Mouse (Mus musculus): Measurements from ENCODE around the gene Cdc42bpa.

Gene Cdc42bpa

DNA sequence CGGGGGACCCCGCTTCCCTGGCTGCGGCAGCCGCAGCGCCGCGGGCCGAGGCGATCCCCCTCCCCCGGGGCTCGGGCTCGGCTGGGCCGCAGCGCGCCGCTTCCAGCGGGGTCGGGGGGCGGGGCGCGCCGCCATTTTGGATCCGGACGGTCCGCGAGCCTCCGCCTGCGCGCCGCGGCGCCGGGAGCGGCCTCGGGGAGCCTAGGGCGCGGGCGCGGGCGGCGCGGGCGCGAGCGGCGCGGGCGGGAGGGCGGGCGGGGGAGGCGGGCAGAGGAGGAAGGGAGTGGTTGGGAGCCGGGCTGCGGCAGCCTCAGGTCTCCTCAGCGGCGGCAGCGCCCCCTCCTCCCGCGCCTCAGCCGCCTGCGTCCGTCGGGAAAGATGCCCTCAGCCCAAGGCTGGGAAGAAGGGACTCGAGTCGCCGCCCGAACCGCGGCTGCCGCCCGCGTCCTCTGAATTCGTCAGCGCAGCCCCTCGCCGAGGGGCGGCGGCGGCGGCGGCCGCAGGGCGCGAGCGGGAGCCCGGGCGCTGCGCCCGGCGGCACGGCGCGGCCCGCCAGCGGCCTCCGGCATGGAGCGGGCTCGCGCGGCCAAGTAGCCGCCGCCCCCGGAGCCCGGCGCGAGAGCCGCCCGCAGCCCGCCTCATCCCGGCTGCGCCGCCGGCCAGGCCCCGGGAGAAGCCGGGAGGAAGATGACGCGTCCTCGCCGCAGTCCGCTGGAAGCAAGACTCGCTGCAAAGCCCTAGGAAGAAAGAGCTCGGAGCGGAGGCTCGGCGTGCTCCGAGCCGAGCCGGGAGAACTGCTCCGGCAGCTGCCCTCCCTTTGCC lies at the start of gene Cdc42bpa:
Gene Cdc42bpa (plus strand): TSS at position 752 of the 822 bp plus-strand sequence.
- DNase-seq = peak; percentile 91 to 93

DNA sequence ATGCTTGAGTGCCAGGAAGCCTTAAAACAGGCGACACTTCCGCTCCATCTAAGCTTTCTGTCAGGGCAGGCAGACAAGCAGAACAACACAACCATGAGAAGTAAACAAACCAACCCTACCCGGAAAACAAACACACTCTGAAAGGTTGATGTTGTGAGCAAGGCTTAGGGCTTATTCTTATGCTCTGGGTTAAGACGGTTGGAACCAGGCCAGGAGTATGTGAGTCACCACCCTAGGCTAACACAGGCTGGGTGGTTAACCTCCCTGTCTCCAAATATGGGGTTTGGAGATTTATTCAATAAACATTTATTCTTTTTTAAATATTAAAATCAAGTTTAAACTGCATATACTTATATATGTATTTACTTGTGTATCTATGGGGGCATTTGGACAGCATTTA lies 46.8 kb upstream of the Cdc42bpa start:
- peak; percentile 30 to 34 for DNase-seq

DNA sequence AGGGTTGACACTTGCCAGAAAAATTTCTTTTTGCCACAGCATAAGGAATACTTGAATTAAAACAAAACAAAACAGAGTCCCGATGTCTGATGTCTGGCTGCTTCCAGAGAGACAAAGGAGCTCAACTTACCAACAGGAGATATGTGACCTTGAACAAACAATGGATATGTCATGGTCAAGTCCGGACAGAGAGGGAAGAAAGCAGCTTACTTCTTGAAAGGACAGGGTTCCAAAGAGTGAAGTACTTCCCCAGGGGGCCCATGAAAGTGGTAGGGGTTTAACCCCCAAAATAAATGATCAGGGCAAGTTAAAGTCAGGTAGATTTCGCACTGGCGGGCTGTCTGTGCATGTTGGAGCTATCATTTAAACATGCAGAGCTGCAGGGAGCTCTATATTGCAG lies 43.2 kb upstream of the Cdc42bpa start:
- DNase-seq = no peak

DNA sequence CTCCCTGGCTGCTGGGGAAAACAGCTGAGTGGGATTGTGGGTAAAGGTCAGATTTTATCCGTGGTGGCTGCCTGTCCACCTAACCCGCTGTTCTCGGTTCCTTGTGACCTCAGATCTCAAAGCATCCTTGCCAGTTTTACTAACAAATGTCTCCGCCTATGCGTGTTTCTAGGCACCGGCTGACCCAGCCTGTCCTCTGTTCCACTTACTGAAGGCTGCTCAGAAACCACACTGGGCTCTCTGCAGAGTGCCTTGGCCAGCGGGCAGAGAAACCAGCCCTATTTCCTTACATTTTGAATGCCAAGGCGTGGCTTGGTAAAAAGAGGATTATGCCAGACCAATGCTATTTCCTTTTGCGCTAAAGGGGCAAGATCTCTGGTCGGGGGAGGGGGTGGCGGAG lies 42.8 kb upstream of the Cdc42bpa start:
- peak in 1 of 2 experiments; percentile 8 for DNase-seq

DNA sequence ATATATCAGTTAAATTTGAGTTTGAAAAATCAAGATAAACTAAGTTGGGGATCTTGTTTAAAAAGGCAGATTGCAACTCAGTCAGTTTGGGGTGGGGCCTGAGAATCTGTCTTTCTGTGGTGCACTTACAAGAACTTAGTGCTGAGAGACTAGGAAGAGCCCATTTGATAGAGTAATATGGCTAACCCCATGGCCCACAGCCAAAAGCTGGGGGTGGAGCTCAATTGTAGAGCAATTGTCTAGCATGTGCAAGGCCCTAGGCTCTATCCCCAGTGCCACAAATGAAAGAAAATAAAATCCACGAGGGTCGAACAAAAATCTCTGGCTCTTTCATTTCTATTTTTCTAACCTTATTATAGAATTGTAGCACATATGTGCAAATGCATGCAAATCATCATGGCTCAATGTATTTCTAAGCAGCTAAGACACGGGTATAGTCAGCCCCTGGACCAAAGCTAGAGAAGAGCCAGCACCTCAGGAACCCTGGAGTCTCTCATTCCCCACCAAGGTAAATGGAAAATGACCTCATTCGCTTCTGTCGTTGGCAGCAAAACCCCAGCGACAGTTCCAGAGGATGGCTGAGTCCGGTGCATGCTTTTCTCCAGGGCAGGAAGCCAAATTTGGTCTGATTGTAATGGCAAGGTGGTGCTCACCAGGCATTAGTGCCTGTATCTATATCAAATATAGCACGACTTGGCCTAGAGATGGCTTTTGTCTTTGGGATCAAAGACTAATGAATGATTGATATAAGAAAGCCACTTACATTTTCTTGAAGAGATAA lies 40.4 kb upstream of the Cdc42bpa start:
- DNase-seq = peak; percentile 87 to 90

DNA sequence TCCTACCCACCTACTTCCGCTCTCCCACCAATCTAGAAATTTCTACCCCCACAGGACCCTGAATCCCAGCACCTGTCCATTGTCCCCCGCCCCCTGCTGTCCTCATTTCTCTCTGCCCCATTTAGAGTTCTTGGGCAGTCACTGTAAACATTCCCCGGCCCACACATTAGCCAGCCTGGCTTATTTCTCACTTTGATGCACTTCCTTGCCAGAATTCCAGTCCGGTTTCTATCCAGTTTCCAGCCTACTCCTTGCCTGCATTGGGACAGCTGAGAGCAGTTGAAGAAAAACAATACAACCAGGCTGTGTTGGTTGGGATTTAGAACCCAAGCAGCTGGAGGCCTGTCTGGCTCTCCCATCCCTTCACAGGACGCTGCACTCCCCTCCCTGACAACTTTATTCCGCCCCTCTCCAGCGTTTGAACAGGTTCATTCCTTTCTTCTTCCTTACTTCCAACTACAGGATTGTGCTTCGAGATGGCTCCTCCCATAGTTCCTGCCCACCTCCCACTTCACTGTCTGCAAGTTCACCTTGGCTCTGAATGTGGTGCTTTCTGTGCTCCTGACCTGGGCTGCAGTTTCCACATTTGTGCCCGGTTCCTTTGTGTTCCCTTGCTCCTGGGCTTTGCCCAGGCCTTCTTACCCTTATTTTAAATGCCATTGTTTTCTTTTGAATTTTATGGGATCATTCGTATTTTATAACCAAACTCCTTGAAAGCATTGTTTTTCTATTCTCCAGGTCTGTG lies 36.4 kb upstream of the Cdc42bpa start:
- DNase-seq = no peak

DNA sequence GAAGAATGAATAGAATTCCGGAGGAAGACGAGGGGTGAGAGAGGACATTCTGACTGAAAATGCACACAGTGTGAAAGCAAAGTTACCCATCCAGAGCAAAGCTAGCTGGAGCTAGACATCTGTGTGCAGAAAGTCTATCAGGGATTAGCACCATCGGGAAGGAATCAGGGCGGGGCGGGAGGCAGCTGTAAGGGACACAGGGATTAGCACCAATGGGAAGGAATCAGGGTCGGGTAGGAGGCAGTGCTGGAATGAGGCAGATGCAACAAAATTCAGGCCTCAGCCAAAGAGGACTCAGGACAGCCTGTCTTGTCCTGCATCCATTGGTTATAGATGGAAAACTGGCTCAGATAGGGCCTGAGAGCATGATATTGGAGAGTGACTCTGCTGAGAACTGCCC lies 34.0 kb upstream of the Cdc42bpa start:
- no peak for DNase-seq

DNA sequence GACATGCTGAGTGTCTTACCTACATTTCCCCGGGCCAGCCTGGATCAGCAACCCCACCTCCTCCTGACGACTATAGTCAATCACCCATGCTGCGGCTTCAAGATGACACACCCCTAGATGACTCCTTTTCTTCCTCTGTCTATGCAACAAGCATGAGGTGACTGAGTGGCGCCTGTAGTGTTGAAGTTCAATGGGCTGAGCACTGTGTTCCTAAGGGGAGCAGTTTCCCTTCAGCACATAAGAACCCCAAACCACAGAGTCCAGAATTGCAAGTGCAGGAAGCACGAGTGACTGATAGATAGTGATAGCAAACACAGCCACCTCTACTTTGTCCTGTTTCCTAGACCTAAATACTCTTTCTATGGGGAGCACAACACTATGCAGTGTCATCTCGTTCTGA lies 33.2 kb upstream of the Cdc42bpa start:
- no peak for DNase-seq

DNA sequence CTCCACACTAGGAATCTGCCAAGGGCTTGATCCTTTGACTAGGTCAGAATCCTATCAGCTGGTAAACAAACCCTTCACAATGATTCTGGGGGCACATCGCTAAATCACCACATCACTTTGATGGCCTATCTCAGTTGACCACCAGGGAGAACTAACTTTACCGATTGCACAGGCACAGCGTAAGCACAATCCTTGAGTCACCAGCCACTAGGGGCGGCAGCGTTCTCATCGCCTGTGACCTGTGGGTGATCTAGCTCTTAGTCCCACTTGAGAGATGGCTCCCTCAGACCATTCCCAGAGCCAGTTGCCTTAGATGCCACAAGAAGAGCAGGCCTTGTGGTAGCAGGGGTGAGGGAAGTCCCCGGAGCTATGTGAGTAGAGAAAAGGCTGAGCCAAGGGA lies 31.4 kb upstream of the Cdc42bpa start:
- DNase-seq = peak in 1 of 2 experiments; percentile 27

DNA sequence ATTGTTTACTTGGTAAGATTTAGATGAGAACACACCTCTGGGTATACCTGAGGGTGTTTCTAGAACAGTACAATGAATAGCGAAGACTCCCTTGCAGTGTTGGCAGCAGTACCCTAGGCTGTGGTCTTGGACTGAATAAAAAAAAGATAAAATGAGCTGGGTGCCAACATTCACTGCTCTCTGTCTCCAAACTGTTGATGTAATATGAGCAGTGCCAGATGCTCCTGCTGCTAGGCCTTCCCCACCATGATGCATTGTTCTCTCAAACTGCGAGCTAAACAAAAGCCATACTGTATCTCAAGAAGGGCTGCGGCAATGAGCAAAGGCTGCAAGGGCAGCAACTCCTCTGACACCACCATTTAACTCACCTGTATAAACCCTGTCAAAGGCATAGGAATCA lies 29.0 kb upstream of the Cdc42bpa start:
- peak; percentile 39 to 51 for DNase-seq

DNA sequence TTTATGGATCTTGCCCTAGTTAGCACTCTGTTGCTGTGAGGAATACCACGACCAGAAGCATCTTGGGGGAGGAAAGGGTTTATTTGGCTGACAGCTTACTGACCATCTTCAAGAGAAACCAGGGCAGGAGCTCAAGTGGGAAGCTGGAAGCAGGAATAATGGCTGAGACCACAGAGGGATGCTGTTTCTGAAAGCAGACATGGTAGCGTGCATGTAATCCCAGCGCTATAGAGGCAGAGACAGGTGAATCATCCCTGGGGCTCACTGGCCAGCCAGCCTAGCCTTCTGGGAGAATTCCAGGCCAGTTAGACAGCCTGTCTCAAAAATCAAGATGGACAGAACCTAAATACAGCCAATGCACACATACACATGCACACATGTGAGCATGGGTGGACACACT lies 26.2 kb upstream of the Cdc42bpa start:
- no peak for DNase-seq

DNA sequence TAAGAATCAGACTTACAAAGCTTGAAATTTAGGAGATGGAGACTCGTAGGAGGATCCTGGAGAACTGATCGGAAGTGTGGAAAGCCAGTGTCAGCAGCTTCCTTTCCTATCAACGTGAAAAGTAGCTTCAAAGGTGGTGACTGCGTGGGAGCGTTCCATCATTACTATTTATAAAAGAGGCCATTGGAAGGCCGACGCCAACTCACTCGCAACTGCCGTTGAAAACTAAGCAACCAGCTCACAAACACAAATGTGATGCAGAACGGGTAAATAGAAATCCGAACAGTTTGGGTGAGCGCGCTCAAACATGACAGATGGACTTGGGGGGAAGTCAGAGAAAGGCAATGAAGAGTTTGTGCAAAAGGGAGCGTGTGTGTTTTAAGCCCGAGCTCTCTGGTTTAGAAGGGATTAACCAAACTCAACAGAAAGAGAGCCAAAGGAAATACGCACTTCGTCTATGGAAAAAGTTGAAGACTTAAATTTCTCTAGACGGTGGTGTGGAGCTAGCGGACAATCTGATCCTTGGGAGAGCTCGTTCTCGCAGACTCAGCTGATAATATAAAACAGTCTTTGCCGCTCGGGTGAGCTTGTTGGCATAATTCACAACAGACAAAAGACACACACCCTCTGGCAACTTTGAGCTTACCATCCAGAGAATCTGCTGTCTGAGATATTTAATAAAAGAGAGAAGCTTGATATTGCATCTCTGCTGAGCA lies 20.0 kb upstream of the Cdc42bpa start:
- peak in 1 of 2 experiments; percentile 18 for DNase-seq

DNA sequence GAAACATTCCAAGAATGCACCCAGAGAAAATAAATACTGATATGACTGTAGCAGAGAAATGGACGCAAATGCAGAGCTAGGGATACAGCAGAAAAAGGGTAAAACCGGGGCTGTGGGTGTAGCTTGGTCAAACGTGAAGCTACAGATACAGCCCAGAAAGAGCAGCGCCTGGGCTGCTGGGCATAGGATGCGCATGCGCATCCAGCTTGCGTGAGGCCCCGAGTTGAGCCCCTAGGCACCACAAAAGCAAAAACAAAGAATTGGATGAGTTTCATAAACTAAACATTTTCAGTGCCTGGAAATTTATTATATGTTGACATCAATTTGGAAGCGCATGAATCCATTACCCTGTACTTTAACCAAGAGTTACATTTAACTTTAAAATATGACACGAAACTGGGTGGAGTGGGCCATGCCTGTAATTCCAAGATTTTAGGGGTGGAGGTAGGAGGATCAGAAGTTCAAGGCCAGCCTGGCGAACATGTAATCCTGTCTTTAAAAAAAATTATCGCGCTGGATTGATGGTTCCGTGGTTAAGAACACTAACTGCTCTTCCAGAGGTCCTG lies 19.4 kb upstream of the Cdc42bpa start:
- DNase-seq = no peak

DNA sequence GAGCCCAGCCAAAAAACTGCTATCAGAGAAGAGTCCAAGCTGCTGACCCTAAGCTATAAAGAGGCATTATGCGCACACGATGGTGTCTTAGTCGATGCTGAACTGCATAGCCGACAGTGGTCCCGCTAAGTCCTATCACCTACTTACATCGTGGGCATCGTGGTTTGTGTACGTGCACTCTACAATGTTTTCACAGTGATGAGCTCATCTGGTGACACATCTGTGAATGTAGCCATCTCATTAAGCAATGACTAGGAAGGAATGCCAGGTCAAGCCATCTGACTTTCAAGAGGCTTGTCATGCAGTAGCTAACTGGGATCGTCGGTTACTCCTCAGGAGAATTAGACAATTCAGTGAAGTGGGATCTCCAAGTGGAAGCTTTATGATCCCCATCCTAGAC lies 15.3 kb upstream of the Cdc42bpa start:
- DNase-seq = no peak

DNA sequence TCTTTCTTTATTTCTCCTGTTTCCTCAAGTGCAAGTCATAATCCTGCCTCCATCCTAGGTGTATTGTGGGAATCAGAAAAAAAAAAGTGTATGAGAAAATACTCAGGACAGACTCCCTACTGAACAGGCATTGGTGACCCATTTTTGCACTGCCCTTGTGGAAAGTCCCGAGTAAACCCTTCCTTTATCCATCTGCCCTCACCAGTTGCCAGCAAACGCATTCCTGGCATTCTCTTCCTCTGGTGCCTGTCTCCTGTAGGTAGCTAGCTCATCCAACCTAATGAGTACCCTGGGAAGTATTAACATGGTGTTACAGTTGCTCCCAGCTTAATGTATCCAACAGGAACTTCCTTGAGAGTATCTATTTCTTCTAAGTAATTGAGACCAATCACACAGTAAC lies 13.7 kb upstream of the Cdc42bpa start:
- DNase-seq = peak; percentile 19 to 22

DNA sequence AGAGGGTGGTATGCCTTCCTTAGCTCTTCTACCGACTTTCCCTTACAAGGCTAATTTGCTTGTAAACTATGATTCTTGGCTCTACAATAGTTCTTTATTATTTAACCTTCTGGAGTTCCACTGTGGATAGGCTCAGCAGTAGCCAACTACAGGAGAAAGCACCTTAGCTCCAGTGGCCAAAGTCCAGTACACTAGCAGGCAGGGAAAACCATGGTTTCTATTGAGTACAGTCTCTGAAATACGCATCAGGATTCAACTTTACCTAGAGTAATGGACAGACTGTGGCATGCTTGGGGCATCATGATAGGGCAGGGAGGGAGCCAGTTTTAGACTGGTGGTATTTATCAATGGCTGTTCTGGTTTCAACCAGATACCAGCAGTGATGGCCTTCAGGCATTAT lies 12.6 kb upstream of the Cdc42bpa start:
- no peak for DNase-seq

DNA sequence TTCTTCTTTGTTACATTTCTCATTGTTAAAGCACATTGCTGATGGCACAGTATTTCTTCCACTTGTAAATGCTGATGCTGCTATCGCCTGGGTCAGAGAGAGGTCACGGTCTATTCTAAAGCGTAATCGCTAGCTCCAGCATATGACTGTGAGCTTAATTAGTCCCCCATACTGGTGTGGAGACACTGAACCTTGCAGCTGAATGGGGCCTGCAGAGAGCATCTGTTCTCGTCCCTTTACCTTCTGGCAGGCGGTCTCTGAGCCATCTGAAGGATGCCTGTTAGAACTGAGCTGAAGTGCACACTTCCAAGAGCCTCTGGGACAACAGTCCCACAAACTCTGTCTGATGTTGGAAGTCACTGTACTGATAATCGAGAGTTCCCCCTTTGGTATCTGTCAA lies 8.7 kb upstream of the Cdc42bpa start:
- peak; percentile 44 to 59 for DNase-seq

DNA sequence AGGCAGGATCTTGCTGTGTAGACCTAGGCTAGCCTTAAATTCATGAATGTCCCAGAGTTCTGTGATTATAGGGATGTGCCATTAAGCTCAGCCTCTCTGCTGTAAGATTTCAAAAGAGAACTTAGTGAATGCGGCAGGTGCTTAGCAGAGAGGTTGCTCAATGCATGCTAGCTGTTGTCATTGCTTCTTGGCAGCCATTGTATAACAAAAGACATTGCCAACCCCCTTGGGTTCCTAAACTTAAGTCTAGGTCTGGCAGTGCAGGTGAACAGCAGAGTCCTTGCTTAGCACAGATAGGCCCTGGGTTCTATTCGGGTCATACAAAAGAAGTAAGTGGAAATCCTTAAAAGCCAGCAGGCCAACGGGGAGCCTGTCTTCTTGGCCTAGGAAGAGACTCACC lies 7.0 kb upstream of the Cdc42bpa start:
- no peak for DNase-seq

DNA sequence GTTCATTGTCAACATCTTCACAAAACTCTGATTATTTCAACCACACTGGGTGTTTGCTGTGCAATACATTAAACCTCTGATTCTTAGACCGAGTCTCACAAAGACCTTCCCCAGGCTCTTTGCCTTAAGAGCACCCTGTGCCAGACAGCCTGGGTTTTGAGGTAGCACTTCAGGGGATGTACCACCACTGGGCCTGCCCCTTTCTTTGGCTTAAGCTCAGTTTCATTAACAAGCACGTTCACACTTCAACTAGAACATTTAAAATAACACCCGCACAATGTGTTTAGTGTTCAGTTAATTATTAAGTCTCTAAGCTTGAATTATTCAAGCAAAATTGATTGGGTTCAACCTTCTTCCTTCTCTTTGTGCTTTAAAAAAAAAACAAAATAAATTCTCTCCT lies 2.8 kb upstream of the Cdc42bpa start:
- DNase-seq = no peak

DNA sequence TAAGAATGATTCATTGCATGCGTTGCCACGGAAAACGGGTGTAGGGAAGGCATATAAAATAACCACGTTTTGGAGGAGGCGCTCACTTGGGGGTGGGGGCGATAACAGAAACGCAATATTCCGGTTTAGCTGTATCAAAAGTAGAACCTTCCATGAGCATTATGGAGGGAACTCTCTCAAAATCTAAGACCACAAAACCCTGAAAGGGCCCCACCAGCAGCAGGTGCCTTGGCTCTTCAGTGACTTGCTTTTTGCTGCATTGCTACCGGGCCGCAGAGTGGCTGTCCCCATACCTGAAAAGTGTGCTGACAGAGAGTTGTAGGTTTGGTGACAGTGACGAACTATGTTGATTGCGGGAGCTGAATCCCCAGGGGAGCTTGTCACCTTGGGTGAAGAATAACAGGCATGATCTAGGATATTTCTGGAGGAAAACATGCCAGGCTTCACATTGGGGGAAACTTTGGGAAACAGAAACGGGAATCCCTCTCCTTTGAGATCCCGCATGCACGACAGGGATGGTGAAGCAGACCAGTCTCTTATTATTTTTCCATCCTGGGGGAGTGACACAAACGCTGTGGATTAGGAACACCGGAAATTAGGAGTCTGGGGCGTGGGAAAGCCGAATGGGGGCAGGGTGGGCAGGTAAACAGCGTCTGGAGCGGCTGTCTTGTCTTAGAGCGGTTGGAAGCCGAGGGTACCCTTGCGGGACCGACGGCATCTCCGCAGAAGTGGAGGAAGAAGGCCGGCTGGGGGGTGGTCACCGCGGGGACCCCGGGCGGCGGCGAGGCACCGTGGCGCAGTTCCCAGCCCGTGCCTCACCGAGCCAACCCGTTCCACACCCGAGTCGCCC lies 1.2 kb upstream of the Cdc42bpa start:
- peak; percentile 47 to 60 for DNase-seq

DNA sequence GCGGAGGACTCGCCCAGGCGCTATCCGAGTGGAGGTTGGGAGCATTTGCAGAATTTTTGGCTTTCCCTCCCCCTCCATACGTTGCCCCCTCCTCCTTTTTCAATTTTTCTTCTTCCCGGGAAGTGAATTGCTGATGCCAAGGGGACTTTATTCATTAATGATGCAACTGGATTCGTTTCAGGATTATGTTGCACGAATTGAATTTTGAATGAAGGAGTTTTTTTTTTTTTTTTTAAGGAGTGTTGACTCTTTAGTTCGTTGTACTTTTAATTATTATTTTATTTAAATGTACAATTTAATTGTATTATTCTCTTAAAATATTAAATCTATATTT lies 238 bp downstream of the Cdc42bpa start:
- no peak for DNase-seq

Data from cerebellum, postnatal 10 days (tissue).